ENCODE assay signal across 23 mouse cellular contexts in genomic region chr16:6930795-6931194, GRCm38 (mm10).
DNase-seq lines count a peak whose midpoint lies in the region; ATAC-seq lines count a peak whose summit lies in the region.
"Had no signal": no experiment of that assay in that cellular context is flagged by ENCODE, and none has a peak within 500 bp of the region (broad histone marks: within the 10 kb centered on the region; RNA-seq: fewer than 3 reads in every experiment).

No protein-coding gene starts in this region.

- no peak overlapping the region for H3K4me2 ChIP-seq in hindbrain, embryonic 11.5 days (replicated peaks; ENCODE audit: low read depth, low read length)
- H3K4me2 ChIP-seq: embryonic facial prominence, embryonic 13.5 days; forebrain, embryonic 13.5 days; heart, embryonic 13.5 days; hindbrain, embryonic 13.5 days; intestine, embryonic 15.5 days had no signal

- no peaks in the 10 kb centered on the region for H3K4me1 ChIP-seq in hindbrain, embryonic 11.5 days (replicated peaks; ENCODE audit: control insufficient read depth, insufficient read depth, low read length)
- H3K4me1 ChIP-seq in hindbrain, embryonic 10.5 days (replicated peaks) = no peaks in the 10 kb centered on the region
- H3K4me1 ChIP-seq: embryonic facial prominence, embryonic 13.5 days; forebrain, embryonic 13.5 days; heart, embryonic 13.5 days; hindbrain, embryonic 13.5 days; intestine, embryonic 15.5 days had no signal

- no peak overlapping the region for H3K9ac ChIP-seq in hindbrain, embryonic 11.5 days (ENCODE audit: low read depth, low read length)
- H3K9ac ChIP-seq: embryonic facial prominence, embryonic 13.5 days; forebrain, embryonic 13.5 days; forebrain, postnatal 0 days; heart, embryonic 13.5 days; hindbrain, embryonic 13.5 days; intestine, embryonic 15.5 days had no signal

- 61% methylated on average over 3 of the region's 3 CpGs for WGBS in hindbrain, embryonic 11.5 days
- 62% methylated on average over 3 of the region's 3 CpGs for WGBS in hindbrain, embryonic 10.5 days

- H3K27me3 ChIP-seq in hindbrain, embryonic 11.5 days (ENCODE audit: control insufficient read depth, insufficient read depth, low read length) = no peaks in the 10 kb centered on the region
- no peaks in the 10 kb centered on the region for H3K27me3 ChIP-seq in hindbrain, embryonic 10.5 days (ENCODE audit: insufficient read depth, poor library complexity, severe bottlenecking)
- H3K27me3 ChIP-seq: embryonic facial prominence, embryonic 13.5 days; forebrain, embryonic 13.5 days; heart, embryonic 13.5 days; hindbrain, embryonic 13.5 days; intestine, embryonic 15.5 days had no signal

- DNase-seq in hindbrain, embryonic 11.5 days (ENCODE audit: low spot score) = peak; percentile 11
- no peak for DNase-seq in hindbrain, embryonic 10.5 days (ENCODE audit: low spot score)
- peak; percentile 19 to 32 for DNase-seq in kidney, postnatal 4 days
- DNase-seq in kidney, adult 18-20 months = no peak
- DNase-seq in 3T3-L1 (ENCODE audit: low read depth, low spot score) = peak; percentile 13
- DNase-seq in embryo, embryonic 10.5 days (ENCODE audit: low spot score) = peak; percentile 20
- no peak for DNase-seq in cerebellum, postnatal 10 days
- DNase-seq: adrenal gland, adult 8-10 months; adrenal gland, postnatal 36 days; cerebellum, adult 2 months; cerebellum, postnatal 14 days; forebrain, postnatal 0 days; gastrocnemius, adult 2 months; gastrocnemius, postnatal 25 days; heart, adult 11 months; heart, postnatal 36 days had no signal

- H3K4me3 ChIP-seq in hindbrain, embryonic 11.5 days (ENCODE audit: low read depth, low read length) = no peak overlapping the region
- no peak overlapping the region for H3K4me3 ChIP-seq in hindbrain, embryonic 10.5 days
- H3K4me3 ChIP-seq: embryonic facial prominence, embryonic 13.5 days; forebrain, embryonic 13.5 days; gastrocnemius, adult 2 months; heart, embryonic 13.5 days; hindbrain, embryonic 13.5 days; intestine, embryonic 15.5 days had no signal

- H3K9me3 ChIP-seq in hindbrain, embryonic 11.5 days (ENCODE audit: control insufficient read depth, low read length) = no peaks in the 10 kb centered on the region
- H3K9me3 ChIP-seq in hindbrain, embryonic 10.5 days = no peaks in the 10 kb centered on the region
- H3K9me3 ChIP-seq: embryonic facial prominence, embryonic 13.5 days; forebrain, embryonic 13.5 days; heart, embryonic 13.5 days; hindbrain, embryonic 13.5 days; intestine, embryonic 15.5 days had no signal

- H3K36me3 ChIP-seq in hindbrain, embryonic 11.5 days (ENCODE audit: control insufficient read depth, insufficient read depth, low read length) = no peaks in the 10 kb centered on the region
- H3K36me3 ChIP-seq in hindbrain, embryonic 10.5 days = no peaks in the 10 kb centered on the region
- H3K36me3 ChIP-seq: embryonic facial prominence, embryonic 13.5 days; heart, embryonic 13.5 days; hindbrain, embryonic 13.5 days; intestine, embryonic 15.5 days had no signal

- H3K27ac ChIP-seq in hindbrain, embryonic 11.5 days (ENCODE audit: low read depth, low read length) = no peak overlapping the region
- no peak overlapping the region for H3K27ac ChIP-seq in hindbrain, embryonic 10.5 days
- H3K27ac ChIP-seq: embryonic facial prominence, embryonic 13.5 days; forebrain, embryonic 13.5 days; gastrocnemius, adult 2 months; heart, embryonic 13.5 days; hindbrain, embryonic 13.5 days; hindbrain, postnatal 0 days; intestine, embryonic 15.5 days had no signal

- no peak for ATAC-seq in hindbrain, embryonic 11.5 days (ENCODE audit: low FRiP score)
- no peak for ATAC-seq in frontal cortex, adult (ENCODE audit: low TSS enrichment)
- ATAC-seq: forebrain, embryonic 13.5 days; forebrain, postnatal 0 days; hindbrain, postnatal 0 days; intestine, embryonic 15.5 days had no signal

Comparison
In these comparisons a context has a peak if more than half of its experiments do, and no peak if none do; other contexts are left out.
1. DNase-seq: peak in hindbrain, embryonic 11.5 days (single experiment), kidney, postnatal 4 days (2 of 2), 3T3-L1 (single experiment) and embryo, embryonic 10.5 days (single experiment); none in hindbrain, embryonic 10.5 days (single experiment), kidney, adult 18-20 months (single experiment) and cerebellum, postnatal 10 days (0 of 2).